Mouse (Mus musculus) small intestine, adult 2 months (tissue): ENCODE data around the gene Selenow.

Experiments used
- CTCF ChIP-seq: fragments of 200-500 bp; IDR thresholded peaks from 2 replicates; pipeline ENCODE4 v1.5.1; 2012; ENCODE audit warnings: low read depth, mild to moderate bottlenecking, control low read depth, inconsistent platforms, low read length, moderate library complexity, mixed read lengths; ENCODE audit not compliant: insufficient replicate concordance, insufficient read length; ENCODE audit errors: extremely low read depth
- POLR2A ChIP-seq: fragments of 200-500 bp; IDR thresholded peaks from 2 replicates; pipeline ENCODE4 v1.6.1; 2012; ENCODE audit warnings: low read depth, mild to moderate bottlenecking, control low read depth, inconsistent platforms, low read length, moderate library complexity

DNA sequence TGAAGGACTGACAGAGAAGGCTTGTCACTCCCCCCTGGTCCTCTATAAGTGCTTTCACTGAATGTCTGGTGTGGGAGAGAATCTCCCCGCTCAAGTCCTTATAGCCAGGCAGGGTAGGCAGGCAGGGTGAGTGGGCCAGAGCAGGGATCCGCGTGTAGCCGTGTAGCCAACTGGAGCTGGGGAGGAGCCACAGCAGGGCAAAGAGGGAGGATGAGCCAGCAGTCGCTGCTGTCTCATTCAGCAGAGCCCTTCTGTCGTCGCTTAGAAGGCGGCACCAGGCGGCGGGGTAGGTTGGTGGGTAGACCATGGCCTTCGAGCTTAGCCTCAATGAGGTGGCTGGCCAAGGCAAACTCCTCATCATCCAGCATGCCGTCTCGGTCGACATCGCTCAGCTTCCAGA is 27.8 kb upstream of the Selenow start:
- TF ChIP-seq POLR2A (no peak), CTCF (no peak)
